Mouse (Mus musculus) heart, postnatal 14 days (tissue): Measurements from ENCODE around the gene Dbh. TPM values are rescaled to one million over a fixed set of nuclear protein-coding genes. Genes with fewer than 3 reads are reported as not detected.

Experiments used
- DNase-seq, 2 experiments: peaks; one replicate each; pipeline ENCODE4 v3.0.0; 2021 to 2022
- intact Hi-C: fragments of 180-260 bp; cut with DNase I; formaldehyde crosslinking; loops from one replicate; pipeline ENCODE4 v1.15.1; 2025
- total RNA-seq, 2 experiments: library from RNA; stranded (reverse); gene quantifications; 2 replicates each; pipeline ENCODE4 v1.2.3; 2021

Gene Dbh
- total RNA-seq, 2 experiments from 2014 or later: 2.2 to 2.6 TPM

DNA sequence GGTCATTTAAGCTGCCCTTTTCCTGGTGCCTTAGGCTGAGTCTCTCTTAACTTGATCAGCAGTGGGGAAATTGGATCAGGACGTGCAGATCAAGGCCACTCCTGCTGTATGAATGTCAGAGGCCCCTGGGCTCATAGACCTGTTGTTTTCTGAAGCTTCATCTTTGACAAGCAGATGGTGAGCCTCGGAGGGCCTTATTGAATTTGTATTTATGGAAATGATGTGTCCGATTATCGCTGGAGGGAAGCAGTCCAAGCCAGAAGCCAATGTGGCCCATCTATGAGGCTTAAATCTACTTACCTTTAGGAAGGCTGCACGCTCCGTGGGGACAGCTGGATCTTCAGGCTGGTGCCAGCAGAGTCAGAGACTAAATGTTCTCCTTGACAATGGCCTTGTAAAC, 8.4 kb upstream of the Dbh start:
- intact Hi-C loops: no loop called here
- DNase-seq: no peak

DNA sequence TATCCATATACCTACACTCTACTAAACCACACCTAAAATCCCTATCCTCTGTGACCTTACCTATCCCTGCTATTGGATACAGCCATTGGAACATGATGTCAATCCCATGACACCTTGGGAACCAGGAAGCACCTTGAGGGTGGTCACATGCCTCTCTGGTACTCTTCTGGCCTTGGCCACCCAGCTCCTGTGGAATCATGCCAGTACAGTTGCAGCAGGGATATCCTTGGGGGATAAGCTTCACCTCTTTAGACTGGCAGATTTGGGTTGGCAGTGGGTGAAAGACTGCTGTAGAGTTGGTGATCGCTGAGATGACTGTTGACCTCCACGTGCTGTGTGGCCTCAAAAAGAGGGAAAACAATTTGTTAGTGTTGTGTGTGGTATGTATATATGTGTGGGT, 3.5 kb upstream of the Dbh start:
- no peak for DNase-seq
- intact Hi-C loops: no loop called here

DNA sequence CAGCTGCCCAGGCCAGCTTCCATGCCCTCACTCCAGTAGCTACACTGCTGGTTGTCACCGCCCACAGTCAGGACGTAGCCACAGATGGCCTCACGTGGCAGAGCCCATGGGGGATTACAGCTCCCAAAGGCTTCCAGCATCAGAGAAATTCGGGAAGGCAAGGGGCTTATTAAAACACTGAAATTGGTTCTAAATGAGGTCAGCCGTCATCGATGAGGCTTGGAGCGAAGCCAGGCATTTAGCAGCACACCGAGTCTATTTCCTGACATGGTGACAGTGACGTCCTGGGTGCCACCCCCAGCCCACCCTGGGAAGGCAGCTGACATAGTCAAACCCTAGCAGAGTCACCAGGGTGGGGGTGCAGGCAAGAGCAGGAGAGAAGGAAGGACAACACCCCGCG, 2.4 kb upstream of the Dbh start:
- intact Hi-C loops: no loop called here

DNA sequence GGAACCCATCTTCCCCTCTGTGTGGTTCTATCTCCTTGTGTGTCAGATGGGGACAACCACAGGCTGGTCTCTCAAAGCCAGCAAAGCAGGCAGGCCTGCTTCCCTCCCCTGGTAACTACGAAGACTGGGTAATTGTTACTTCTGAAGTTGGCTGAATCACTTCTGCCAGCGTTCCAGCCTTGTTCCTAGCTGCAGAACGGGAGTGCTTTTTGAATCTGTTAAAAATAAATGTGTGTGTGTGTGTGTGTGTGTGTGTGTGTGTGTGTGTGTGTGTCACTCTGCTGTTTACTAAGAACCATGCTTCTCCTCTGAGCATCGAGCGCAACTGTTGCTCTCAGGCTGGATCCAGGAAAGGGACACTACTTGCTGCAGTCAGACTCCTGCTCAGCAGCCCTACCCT, 1.2 kb upstream of the Dbh start:
- intact Hi-C loops: no loop called here
- no peak for DNase-seq

More for the DNA sequence above, 2.4 kb upstream of the Dbh start:
- no peak for DNase-seq

DNA sequence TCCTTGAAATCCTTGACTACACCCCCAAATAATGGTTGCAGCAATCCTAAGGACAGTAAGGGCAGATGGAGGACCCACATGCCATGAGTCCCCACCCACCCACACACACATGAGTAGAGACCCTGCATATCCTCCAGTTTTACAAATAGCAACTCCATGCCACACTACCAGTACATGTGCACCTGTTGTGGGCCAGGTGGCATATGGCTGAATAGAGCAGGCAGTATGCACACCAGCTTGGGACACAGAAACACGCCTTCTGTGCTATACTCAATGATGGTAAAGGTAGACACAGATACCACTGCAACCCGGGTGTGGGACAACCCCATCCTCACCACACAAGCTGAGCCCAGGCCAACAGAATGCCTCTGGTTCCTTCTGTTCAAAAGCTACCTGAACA, 1.0 kb downstream of the Dbh start:
- intact Hi-C loops: no loop called here
- no peak for DNase-seq

DNA sequence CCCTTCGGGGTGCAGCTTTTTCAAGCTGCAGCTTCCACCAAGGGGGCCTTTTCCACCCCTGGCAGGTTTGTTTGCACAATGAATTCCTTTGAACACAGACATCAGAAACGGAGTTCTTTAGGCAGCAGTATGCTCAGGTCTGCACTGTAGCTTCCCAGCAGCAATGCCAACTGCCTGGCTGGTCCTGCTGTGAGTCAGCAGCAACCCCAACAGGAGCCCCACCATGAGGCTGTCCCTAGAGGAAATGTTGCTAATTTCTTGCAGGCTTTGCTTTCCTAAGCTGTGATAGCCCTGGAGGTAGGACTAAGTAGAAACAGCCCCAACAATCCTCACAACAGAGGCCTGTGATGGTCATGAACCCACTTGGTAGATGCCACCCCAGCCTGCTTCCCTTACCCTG, 2.0 kb downstream of the Dbh start:
- no peak for DNase-seq

DNA sequence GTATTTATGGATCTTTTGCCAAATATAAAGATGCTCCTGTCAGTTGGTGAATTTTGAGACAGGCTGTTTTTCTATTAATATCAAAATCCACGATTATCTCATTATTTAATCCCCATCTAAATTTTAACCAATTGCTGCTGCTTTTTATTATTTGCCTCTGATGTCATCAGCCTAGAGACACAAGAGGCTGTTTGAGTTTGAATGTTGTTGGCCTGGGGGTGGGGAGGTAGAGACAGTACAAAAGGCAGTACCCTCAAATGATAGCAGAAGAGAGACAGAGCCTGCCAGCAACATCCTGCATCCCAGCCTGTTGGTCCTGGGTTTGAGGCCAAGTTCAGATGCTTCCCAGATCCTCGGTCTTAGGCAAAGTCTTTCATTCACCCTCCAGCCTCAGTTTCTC, 9.2 kb downstream of the Dbh start:
- intact Hi-C loops: no loop called here
- DNase-seq: no peak

More for the DNA sequence above, 2.0 kb downstream of the Dbh start:
- intact Hi-C loops: no loop called here

DNA sequence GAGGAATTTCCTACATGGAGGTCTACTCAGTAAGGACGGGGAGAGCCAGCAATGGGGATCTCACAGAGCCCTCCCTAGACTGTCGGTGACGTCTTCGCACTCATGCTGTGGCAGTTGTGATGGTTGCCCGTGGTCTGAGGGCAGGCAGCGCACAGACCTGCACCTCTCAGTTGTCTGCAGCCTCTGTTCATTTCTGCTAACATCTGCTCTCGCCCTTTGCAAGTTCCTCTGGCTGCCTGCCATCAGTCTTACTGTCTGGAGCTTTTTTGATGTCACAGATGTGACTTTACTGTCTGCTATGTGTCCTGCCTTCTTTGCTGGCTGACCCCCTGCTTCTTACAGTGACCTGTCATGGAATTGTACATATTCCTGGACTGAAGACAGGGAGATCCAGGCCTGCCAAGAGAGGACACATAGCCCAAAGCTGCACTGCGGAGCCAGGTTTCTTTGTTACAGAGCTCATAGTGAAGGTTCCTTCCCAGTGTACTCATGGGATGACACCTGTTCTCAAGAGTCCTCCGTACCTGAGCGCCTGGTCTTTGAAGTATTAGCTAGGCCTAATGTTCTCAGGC, 10.7 kb downstream of the Dbh start:
- intact Hi-C loops: loop anchor here (5.0 kb wide), 1 partner anchor 52 kb away; no protein-coding TSS in a partner anchor
- DNase-seq: peak; percentile 36 to 58

DNA sequence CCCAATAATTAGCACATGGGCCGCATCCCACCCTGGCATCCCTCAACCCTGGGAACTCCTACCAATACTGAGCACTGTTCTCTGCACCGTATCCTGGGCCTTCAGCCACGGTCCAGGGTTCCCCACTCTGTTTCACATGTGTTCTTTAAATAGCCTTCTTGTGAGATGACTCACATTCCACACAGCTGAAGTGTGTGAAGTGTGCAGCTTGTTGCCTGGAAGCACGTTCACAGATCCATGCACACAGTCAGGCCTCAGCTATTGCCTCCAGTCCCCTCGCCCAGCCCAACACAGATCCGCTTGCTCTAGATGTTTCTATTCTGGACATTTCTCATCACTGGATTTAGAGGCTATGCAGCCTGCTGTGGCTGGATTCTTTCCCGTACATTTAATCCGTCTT, 14.1 kb downstream of the Dbh start:
- intact Hi-C loops: loop anchor here (5.0 kb wide), 1 partner anchor 48 kb away; no protein-coding TSS in a partner anchor
- no peak for DNase-seq

DNA sequence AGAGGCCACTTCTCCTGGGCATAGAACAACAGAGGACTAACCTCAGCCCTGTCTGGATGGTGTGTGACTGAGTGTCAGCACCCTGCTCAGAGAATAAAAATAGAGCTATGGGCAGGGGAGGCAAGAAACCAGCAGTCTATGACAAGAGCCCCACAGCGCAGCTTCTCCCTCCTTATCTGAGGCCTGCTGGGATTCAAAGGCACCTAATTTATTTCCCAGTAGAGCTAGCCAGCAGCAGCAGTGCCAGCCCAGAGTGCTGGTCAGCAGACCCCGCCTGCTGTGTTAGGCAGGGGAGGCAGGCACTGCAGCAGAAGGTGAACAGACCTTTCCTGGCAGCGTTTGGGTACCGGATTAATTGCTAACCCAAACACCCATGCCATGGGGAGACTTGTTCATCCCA, 16.9 kb downstream of the Dbh start:
- peak; percentile 35 to 56 for DNase-seq
- intact Hi-C loops: no loop called here

DNA sequence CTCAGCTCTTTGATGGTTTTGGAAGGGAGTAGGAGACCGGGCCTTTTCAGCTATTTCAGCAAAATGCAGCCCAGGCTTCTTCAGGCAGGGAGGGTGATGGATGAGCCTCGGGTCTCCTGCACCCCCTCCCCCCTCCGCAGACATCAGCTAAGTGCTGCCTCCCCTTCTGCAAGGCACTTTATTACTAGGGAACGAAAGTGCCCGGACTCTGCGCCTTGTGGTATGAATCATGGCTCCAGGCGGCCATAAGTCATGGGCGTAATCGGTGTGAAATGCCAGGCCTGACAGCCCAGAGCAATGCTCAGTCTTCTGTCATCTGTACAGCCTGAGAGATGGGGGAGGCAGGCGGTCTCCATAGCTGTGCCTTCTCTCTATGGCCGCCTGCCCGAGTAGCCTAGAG, 18.7 kb downstream of the Dbh start:
- intact Hi-C loops: no loop called here
- no peak for DNase-seq

DNA sequence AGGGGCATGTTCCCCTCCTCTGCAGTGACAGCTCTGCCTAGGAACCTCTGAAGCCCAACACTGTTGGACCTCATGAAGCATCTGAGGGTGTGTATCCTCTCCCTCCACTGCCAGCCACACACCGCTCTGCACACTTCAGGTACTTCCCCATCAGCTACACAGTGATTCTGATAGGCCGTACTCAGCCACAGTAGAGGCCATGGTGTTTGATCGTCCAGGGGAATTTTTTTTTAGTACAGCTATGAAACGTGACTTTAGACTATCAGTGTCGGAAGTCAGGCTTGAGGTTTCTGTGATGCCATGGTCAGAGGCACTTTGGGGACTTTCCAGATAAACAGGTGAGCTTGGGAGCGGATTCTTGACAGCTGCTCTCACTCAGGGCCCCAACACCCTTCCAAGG, 22.5 kb downstream of the Dbh start:
- DNase-seq: no peak
- intact Hi-C loops: no loop called here

DNA sequence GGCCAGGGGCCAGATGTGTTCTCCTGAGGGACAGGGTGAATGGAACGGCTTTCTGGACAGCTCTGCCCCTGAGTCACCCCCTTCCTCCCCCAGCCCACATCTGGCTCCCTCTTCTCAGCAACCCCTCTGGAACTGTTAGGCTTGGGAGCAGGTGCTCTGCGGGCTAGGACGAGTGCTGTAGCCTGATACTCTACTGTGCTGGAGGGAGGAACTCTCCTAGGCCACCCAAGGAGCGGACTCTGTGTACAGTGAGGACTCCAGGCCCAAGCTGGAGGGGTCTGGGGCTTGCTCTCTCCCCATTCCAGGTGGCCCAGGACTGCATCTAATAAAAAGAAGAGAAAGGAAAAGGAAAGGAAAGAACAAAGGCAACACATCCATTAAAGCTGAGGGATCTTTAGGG, 25.0 kb downstream of the Dbh start:
- DNase-seq: no peak
- intact Hi-C loops: loop anchor here (5.0 kb wide), 1 partner anchor 63 kb away; no protein-coding TSS in a partner anchor

DNA sequence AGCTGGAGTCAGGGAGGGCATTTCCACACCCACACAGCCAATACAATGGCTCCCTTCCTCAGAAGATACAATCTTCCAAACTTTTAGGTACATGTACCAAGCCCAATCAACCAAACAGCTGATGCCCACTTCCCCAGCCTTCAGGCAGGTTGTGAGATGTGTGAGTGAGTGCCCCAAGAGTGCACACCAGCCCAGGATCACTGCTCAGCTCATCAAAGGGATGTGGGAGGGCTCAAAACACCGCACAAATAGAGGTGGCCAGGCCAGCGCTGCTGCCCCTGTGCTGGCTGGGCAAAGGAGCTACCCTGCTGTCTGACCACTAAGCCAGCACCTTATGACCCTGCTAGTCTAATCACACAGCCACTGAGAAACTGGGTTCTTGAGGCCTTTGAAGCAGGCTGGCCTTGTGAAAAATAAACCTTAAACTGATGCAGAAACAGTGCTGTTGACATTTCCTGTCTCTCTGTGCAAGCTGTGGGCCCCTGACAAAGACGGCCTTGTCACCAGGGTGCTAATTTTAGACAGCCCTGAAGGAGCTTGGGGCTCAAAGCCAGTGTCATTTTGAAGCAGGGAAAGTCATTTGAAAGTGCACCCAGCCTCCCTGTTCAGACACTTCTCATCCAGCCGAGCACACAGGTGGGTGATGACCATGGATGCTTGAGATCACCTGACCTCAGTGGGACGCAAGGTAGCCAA, 33.7 kb downstream of the Dbh start:
- peak in 1 of 2 experiments; percentile 52 for DNase-seq
- intact Hi-C loops: no loop called here

DNA sequence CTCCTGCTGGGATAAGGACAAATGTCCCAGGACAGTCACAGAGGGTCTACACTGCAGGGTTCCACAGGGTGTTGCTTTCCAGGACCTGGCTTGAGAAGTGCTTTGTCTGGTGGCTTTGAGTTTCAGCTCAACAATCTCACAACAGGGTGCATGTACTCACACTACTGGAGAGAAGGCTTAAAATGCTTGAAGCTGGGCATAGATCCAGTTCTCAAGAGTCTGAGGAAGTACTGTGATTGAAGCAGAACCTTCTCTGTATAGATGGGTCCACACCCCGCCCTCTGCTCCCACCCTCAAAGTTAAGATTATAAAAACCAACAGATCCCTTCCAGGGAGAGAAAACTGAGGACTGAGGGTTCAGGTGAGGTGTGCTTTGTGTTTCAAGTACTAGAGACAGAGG, 35.6 kb downstream of the Dbh start:
- no peak for DNase-seq
- intact Hi-C loops: no loop called here

DNA sequence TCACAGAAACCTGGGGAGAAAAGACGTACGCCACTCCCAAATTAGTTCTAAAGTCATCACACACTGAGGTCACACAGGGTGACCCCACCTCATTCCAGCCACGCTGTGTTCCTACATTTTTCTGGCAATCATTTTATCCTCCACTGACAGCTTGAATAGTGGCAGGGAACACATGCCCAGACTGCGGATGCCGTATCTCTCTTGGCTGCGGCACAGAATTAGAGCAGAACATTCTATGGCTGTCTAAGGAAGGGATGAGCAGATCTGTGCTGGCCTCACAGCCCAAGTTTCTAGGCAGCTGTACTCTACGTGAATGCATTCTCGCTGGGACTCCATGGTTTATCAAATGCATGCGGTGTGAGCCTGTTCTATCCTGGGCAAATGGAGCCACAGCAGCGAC, 40.6 kb downstream of the Dbh start:
- peak; percentile 46 to 65 for DNase-seq
- intact Hi-C loops: no loop called here

DNA sequence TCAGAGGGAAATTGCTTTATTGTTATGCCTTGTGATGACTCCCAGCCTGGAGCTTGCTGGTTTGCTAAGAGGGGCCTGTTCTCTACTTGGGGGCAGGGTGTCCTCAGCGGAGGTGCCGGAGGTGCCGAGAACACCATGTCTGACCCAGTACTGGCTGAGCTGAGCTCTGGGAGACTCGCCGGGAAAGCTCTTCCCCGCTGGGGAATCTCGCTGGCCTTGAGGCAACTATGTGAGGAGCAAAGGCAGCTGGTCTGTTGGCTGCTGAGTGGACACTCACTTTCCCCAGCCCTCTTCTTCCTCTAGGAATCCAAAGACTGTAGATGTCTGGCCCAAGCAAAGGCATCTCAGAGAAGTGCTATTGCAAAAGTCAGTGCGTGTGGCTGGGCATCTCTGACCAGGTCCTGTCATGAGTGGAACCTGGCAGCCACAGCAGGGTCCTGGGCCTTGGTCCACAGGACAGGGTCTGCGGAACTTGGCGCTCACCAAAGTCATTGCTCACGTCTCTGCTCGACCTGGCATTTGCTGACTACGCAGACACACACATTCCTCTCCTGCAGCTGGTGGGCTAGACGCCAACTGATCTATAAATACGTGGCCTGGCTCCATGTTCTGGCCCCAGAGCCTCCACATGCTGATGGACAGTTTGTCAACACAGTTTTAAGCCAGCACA, 41.2 kb downstream of the Dbh start:
- intact Hi-C loops: no loop called here
- peak; percentile 82 to 89 for DNase-seq

DNA sequence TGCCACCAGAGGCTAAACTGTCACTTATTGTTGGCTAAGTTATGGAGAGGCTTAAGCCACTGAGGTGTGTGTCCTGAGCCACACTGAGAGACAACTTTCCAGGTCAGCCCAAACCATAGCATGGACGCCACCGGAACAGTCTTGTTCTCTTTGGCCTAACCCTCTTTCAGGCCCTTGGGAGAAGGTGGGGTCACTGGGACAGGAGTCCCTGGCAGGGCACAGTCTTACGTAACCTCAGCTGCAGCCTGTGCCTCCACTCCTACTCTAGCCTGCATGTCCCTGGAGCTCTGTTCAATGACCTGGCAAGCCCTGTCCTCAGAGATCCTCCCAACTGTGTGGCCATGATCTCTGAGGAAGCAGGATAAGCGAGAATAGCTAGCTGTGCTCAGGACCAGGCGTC, 42.1 kb downstream of the Dbh start:
- intact Hi-C loops: no loop called here
- DNase-seq: peak; percentile 73

DNA sequence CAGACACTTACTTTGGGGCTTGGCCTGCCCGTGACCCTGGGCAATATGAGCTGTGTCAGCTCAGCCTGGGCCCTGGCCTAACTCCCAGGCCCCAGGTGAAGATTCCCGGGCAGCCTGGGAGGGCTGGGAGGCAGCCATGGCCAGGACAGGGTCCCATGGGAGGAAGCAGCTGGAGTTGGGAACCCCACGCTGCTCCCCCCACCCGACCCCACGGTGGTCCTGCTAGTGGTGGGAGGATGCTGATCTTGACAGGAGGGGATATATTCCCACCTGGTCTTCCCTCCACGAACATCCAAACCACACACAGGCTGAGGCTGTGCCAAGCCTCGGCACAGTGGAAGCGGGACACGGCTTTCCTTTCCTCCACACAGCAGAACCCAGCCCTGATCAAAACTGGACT, 44.3 kb downstream of the Dbh start:
- DNase-seq: no peak
- intact Hi-C loops: no loop called here

DNA sequence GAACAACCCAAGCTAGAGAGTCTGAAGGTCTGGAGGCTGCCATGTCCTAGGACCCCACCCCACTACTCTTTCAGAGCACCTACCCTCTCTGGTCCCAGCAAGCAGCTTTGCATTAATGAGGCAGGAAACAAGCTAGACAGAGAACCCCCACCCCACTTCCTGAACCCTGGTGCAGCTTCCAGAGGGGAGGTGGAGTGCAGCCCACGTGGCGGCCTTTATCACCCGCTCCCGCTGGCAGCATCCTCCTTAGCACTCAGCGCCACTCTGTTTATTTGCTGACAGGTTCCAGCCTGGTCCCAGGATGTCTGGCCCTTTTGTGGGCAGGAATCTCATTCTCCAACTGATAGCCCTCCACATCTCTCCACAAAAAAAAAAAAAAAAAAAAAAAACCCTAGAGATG, 44.8 kb downstream of the Dbh start:
- DNase-seq: peak; percentile 65 to 76
- intact Hi-C loops: no loop called here

DNA sequence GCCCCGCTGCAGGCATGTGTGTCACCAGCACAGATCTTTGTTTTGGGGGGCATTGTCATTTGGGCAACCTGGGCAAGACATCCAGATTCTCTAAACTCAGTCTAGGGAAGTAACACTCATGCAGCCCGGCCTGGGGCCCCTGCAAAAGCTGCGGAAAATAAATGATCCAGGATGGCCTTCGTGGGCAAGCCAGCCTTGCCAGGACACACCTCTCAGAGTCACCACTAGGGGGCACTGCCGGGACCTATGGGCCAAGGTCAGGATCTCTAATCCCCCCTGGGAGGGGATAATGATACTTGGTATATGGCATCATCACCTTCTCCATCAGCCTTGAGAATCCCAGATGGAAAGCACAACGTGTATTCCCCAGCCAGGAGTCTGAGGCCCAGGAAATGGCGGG, 45.2 kb downstream of the Dbh start:
- peak; percentile 72 to 81 for DNase-seq
- intact Hi-C loops: no loop called here

DNA sequence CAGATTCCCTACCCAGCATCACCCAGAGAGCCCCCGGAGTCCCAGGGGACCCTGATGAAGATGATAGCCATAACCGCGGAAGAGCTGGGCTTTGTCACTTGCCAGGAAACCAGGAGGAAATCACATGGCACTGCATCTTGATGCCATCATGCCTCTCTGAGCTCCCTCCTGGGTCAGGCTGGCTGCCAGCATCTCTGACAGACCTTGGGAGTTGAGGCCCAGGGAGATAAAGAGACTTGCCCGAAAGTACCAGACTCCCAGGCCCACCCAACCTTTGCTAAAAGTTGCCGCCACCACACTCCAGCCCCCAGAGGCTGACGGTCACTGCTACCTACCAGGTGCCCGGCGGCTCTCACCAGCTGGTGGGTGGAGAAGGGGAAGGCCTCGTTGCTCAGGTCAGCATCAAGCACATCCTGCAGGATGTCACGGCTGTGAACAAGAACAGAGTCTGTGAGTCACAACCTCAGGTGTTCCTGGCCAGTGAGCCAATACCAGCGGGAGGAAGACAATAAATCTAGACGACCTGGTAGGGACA, 45.7 kb downstream of the Dbh start:
- intact Hi-C loops: no loop called here
- no peak for DNase-seq
